ENCODE assay signal across 10 mouse cellular contexts in genomic region chr3:52322401-52323385, GRCm38 (mm10). TPM values are rescaled to one million over a fixed set of nuclear protein-coding genes. Genes with fewer than 3 reads are reported as not detected.
A peak's percentile ranks its signal among the peaks of the same experiment; 100 is the strongest.
DNase-seq lines count a peak whose midpoint lies in the region; ATAC-seq and TF ChIP-seq lines count a peak whose summit lies in the region.
"Had no signal": no experiment of that assay in that cellular context is flagged by ENCODE, and none has a peak within 500 bp of the region (broad histone marks: within the 10 kb centered on the region; RNA-seq: fewer than 3 reads in every experiment).

No protein-coding gene starts in this region.

- no peak for TF ChIP-seq EP300 in lung, postnatal 0 days (IDR thresholded peaks at IDR 0.05)

- no peaks in the 10 kb centered on the region for H3K27me3 ChIP-seq in lung, postnatal 0 days (replicated peaks; ENCODE audit: insufficient read depth, low read length)
- H3K27me3 ChIP-seq: hindbrain, embryonic 13.5 days had no signal

- TF ChIP-seq CTCF in lung, postnatal 0 days (IDR thresholded peaks at IDR 0.05), result no peak

- DNase-seq in kidney, adult 9 months, result peak; percentile 54
- DNase-seq in kidney, adult 8-10 months, result no peak
- DNase-seq in ES-CJ7 (ENCODE audit: low read depth, low spot score), result peak; percentile 23
- peak; percentile 58 for DNase-seq in embryo, embryonic 10.5 days (ENCODE audit: low spot score)
- DNase-seq in lung, postnatal 0 days (ENCODE audit: low spot score), result peak; percentile 60
- no peak for DNase-seq in frontal cortex, adult 2 months (ENCODE audit: extremely low spot score in 1 of 2, low spot score in 1 of 2)
- DNase-seq in layer of hippocampus, adult 11-12 months (ENCODE audit: low spot score), result no peak
- DNase-seq: right cerebral cortex, adult 18-20 months had no signal

- no peaks in the 10 kb centered on the region for H3K9me3 ChIP-seq in lung, postnatal 0 days (ENCODE audit: low read length)
- H3K9me3 ChIP-seq: hindbrain, embryonic 13.5 days had no signal

- H3K4me3 ChIP-seq in lung, postnatal 0 days (ENCODE audit: low read depth, low read length), result no peak overlapping the region
- H3K4me3 ChIP-seq: hindbrain, embryonic 13.5 days had no signal

- peak; percentile 76 for ATAC-seq in lung, postnatal 0 days
- no peak for ATAC-seq in erythroblast, adult 5-6 weeks (replicated peaks; ENCODE audit: low FRiP score, poor library complexity, severe bottlenecking)

- H3K9ac ChIP-seq in lung, postnatal 0 days (replicated peaks; ENCODE audit: low read depth), result no peak overlapping the region
- H3K9ac ChIP-seq: hindbrain, embryonic 13.5 days had no signal

- 0 out of 2 replicates have a peak overlapping the region, but pooled peaks have one; percentile 15 for H3K27ac ChIP-seq in lung, postnatal 0 days (ENCODE audit: low read length)
- H3K27ac ChIP-seq: hindbrain, embryonic 13.5 days had no signal

- H3K4me2 ChIP-seq in lung, postnatal 0 days (replicated peaks; ENCODE audit: low read depth, low read length), result peak overlapping the region; percentile 14
- H3K4me2 ChIP-seq: hindbrain, embryonic 13.5 days had no signal

- H3K36me3 ChIP-seq in lung, postnatal 0 days (ENCODE audit: insufficient read depth, low read length), result no peaks in the 10 kb centered on the region
- H3K36me3 ChIP-seq: hindbrain, embryonic 13.5 days had no signal

- peaks cover 13% of the 10 kb centered on the region; the same call in 1 of the 2 replicates for H3K4me1 ChIP-seq in lung, postnatal 0 days (ENCODE audit: insufficient read depth, low read depth, low read length)

- WGBS in lung, postnatal 0 days, result 10% methylated on average over 9 of the region's 9 CpGs

RNA-seq across cellular contexts. Expression of gene Foxo1, which starts 54.6 kb away (rescaled TPM):
- 6.8 and 7.6 TPM in 2 replicates for polyA plus RNA-seq in lung, postnatal 0 days (2015; fragmentation: Nextera tagmentation; extraction: Ambion mirVana)
- 8.9 and 9.1 TPM in 2 replicates for polyA plus RNA-seq in frontal cortex, adult 2 months (2012; rRNA removed)
- total RNA-seq in erythroblast, adult 5-6 weeks (2015; ENCODE audit: low replicate concordance), result 1.3 and 2.1 TPM in 2 replicates
- 0.26 and 0.56 TPM in 2 replicates for total RNA-seq in erythroblast, adult 5-6 weeks (2017; ENCODE audit: low replicate concordance)

Comparison
In these comparisons a context has a peak if more than half of its experiments do, and no peak if none do; other contexts are left out.
1. DNase-seq: peak in kidney, adult 9 months (single experiment), ES-CJ7 (single experiment), embryo, embryonic 10.5 days (single experiment) and lung, postnatal 0 days (single experiment); none in kidney, adult 8-10 months (0 of 2), frontal cortex, adult 2 months (0 of 2) and layer of hippocampus, adult 11-12 months (single experiment).